Mouse (Mus musculus): Measurements from ENCODE around the gene Olfr821. TPM values are rescaled to one million over a fixed set of nuclear protein-coding genes. Genes with fewer than 3 reads are reported as not detected.

The Olfr821 gene
- not detected for polyA plus RNA-seq (2017; shearing (Covaris generic))

DNA sequence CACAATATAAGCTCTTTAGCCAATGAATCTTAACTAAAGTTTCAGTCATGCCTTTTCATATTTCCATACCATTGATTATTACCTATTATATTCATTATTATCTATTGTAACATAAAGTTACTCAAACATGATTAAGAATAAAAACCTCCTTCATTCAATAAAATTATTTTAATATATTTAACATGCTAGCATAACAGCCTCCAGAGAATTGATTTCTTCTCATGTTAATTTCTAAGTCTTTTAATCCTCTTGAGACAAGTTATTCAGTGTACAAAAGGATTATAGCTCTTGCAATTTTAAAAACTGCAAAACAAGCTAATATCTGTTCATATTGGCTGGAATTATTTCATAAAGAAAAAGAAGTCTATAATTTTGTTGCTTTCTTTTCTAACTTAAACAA lies at the start of gene Olfr821:
Gene Olfr821, plus strand, starts transcription at position 301 of the 400 bp plus-strand sequence.

DNA sequence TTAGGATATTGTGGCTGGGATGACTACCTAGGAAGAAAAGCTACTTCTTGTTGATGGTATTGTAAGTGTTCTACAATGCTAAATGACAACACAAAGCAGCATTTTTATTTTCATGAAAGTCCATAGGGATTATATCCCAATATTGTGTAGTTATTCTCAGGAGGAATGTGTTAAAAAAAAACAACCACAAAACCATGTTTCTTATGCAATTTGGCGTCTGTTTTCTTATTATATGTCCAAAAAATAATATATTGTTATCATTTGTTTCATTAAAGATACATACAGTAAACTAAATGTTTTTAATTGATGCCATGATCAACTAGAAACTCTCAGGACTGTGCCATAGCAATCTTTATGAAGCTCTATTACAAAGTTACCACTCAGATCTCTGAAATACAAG lies 45.2 kb upstream of the Olfr821 start, which contains the start of gene Gm10310:
Gene Gm10310, minus strand, starts transcription at position 101 of the 400 bp plus-strand sequence.

DNA sequence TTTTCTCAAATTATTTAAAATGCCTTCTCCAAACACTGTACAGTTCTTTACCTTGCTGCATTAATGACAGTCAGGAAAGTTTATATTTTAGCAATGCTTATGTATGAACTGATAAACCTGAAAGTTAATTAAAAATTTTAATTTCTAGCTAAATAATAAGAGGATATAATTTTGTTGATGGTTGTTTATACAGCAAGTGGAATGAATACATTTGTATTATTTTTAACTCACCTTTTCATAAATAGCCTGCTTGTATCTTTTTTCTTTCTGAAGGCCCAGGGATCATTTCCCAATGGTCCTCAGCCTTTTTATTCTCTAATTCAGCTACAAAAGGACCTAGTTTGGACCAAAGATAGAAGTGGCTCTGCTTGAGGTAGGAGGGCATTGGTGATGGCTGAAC lies 17.8 kb upstream of the Olfr821 start, which contains the start of gene Olfr820:
Gene Olfr820, plus strand, starts transcription at position 301 of the 400 bp plus-strand sequence.

DNA sequence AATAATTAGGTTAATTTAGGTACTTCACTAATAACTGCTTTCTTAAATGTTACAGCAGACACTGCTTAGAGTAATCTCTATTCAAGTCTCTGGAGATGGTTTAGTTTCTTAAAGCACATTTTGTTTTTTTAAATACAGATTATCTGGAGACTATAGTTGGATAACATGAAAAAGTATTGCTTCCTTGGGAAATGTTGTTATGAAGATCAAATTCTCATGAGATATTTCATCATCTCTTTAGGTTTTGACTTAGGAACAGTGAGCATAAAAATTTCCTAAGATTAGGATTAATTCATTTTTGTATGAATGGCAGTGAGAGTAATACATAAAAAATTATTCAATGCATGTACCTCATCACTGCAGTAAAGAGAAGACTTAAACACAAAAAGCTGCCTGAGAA lies 40.8 kb downstream of the Olfr821 start, which contains the start of gene Olfr822:
Gene Olfr822, plus strand, starts transcription at position 301 of the 400 bp plus-strand sequence.

Other genes starting within 250 kb of the Olfr821 start
- gene Olfr810, start 235.4 kb upstream of the Olfr821 start, polyA plus RNA-seq (2017; shearing (Covaris generic)): not detected
- gene Olfr811, start 226.0 kb upstream of the Olfr821 start, polyA plus RNA-seq (2017; shearing (Covaris generic)): not detected
- gene Olfr812, start 184.3 kb upstream of the Olfr821 start, polyA plus RNA-seq (2017; shearing (Covaris generic)): under 1 TPM; 0.17 to 0.42 TPM
- not detected for gene Olfr813, start 175.0 kb upstream of the Olfr821 start, polyA plus RNA-seq (2017; shearing (Covaris generic))
- gene Olfr814, start 150.5 kb upstream of the Olfr821 start, polyA plus RNA-seq (2017; shearing (Covaris generic)): under 1 TPM in 1 of 2 experiments, not detected in 1; 0.04 TPM
- gene Olfr815, start 124.5 kb upstream of the Olfr821 start, polyA plus RNA-seq (2017; shearing (Covaris generic)): under 1 TPM in 1 of 2 experiments, not detected in 1; 0.27 TPM
- gene Olfr816, start 114.8 kb upstream of the Olfr821 start, polyA plus RNA-seq (2017; shearing (Covaris generic)): under 1 TPM in 1 of 2 experiments, not detected in 1; 0.28 TPM
- not detected for gene Olfr818, start 81.2 kb upstream of the Olfr821 start, polyA plus RNA-seq (2017; shearing (Covaris generic))
- not detected for gene Olfr819, start 63.1 kb upstream of the Olfr821 start, polyA plus RNA-seq (2017; shearing (Covaris generic))
- under 1 TPM in 1 of 2 experiments, not detected in 1; 0.17 TPM for gene Olfr247, start 54.2 kb upstream of the Olfr821 start, polyA plus RNA-seq (2017; shearing (Covaris generic))
- gene Gm10310, start 45.3 kb upstream of the Olfr821 start, polyA plus RNA-seq (2017; shearing (Covaris generic)): under 1 TPM in 1 of 2 experiments, not detected in 1; 0.23 TPM
- gene Olfr820, start 17.7 kb upstream of the Olfr821 start, polyA plus RNA-seq (2017; shearing (Covaris generic)): not detected
- under 1 TPM; 0.07 to 0.20 TPM for gene Olfr822, start 40.9 kb downstream of the Olfr821 start, polyA plus RNA-seq (2017; shearing (Covaris generic))
- not detected for gene Olfr823, start 85.0 kb downstream of the Olfr821 start, polyA plus RNA-seq (2017; shearing (Covaris generic))
- gene Olfr824, start 99.7 kb downstream of the Olfr821 start, polyA plus RNA-seq (2017; shearing (Covaris generic)): not detected
- under 1 TPM in 1 of 2 experiments, not detected in 1; 0.23 TPM for gene Olfr825, start 136.4 kb downstream of the Olfr821 start, polyA plus RNA-seq (2017; shearing (Covaris generic))
- gene Olfr826, start 153.8 kb downstream of the Olfr821 start, polyA plus RNA-seq (2017; shearing (Covaris generic)): under 1 TPM in 1 of 2 experiments, not detected in 1; 0.42 TPM
- not detected for gene Olfr827, start 184.1 kb downstream of the Olfr821 start, polyA plus RNA-seq (2017; shearing (Covaris generic))
- not detected for gene Neurod4, start 249.9 kb downstream of the Olfr821 start, polyA plus RNA-seq (2017; shearing (Covaris generic))

All from activated CD4-positive, CD25-positive, alpha-beta regulatory T cell (primary cell).